Mouse (Mus musculus) 416B (cell line): ENCODE results near the gene Kcnq2.
A peak's percentile ranks its signal among the peaks of the same experiment; 100 is the strongest.

Experiments
- DNase-seq: peaks from one replicate; pipeline ENCODE4 v3.0.0; 2011; ENCODE audit warnings: low read depth

Kcnq2 gene

DNA sequence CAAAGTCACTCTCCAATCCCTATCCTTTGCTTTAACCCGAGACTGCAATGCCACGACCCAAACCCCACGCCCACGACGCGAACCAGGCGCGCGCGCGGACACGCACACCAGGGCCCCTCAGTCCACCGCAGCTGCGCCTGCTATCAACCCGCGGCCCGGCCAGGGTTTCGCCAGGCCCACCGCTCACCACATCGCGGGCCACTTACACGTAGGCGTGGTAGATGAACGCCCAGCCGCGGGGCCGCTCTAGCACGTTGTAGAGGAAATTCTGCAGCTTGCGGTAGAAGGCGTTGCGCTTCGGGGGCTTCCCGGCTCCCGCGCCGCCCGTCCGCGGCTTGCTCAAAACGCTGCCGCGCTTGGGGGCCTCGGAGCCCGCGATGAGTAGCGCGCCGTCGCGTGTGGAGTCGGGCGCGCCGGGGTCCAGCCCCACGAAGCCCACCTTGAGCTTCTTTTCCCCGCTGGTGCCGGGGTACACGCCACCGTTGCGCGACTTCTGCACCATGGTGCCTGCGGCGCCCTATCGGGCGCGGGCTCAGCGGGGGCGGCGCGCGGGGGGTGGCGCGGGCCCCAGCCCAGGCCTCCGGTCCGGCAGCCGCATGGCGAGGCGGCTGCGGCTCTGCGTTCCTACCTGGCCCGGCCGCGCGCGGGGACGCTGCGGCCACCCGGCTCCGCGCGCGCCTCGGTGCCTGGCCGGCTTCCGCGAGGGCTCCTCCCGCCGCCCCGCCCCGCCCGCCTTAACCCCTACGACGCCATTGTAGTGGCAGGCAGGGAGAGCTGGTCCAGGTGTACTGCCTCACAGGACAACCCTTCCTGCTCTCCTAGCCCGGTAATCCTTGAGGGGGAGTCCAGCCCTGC lies at the start of gene Kcnq2:
Gene Kcnq2 (minus strand): TSS at position 710 of the 855 bp plus-strand sequence.
- DNase-seq: no peak

DNA sequence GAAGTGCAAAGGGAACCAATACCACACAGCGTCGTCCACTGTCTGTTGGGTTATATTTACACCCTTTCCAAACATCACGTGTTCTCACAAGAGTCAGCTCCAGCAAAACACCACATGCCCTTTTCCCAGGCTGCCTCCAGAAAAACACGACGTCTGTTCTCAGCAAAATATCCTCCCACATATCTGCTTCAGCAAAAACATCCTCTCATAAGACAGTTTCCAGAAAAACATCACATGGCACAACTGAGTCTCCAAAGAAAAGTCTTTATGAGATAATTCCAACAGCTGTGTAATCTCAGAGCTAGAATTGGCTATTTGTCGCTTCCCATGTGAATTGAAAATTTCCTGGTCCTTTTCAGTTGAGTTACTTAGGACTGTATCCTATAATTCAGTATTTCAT lies 45.8 kb upstream of the Kcnq2 start:
- DNase-seq: no peak

DNA sequence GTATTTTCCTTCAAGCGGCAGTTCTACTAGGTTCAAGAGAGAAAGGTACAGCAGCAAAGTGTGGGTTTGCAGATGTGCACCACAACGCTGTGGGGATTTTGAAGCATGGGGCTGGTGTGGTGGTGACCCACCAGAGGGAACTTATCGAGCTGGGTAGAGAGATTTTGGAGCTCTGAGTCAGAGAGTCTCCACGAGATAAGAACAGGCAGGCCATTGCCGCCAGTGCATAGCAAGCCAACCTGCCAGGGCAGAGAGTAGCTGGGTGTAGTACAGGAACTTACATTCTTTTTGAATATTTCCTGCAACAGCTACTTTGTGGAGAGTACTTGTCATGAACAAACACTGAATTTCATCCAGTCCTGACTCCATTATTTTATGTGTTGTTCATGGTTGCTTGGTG lies 43.4 kb upstream of the Kcnq2 start:
- DNase-seq: no peak

DNA sequence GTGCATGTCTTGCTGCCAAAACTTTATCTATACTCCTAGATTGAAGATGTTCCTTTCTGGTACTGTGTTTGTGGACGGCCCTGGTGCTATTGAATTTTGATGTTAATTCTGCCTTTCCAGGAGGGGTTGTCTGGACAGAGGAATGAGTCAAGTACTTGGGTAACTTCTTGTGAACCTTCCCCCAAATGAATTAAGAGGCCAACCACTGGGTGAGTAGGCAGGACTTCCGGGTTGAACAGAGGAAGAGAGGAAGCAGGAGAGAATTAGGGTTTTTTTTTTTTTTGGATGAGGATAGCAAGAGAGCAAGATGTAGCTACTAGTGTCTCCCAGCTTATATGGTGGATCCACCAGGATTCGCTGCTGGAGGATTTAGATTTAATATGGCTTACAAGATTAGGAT lies 42.9 kb upstream of the Kcnq2 start:
- DNase-seq: peak; percentile 34

DNA sequence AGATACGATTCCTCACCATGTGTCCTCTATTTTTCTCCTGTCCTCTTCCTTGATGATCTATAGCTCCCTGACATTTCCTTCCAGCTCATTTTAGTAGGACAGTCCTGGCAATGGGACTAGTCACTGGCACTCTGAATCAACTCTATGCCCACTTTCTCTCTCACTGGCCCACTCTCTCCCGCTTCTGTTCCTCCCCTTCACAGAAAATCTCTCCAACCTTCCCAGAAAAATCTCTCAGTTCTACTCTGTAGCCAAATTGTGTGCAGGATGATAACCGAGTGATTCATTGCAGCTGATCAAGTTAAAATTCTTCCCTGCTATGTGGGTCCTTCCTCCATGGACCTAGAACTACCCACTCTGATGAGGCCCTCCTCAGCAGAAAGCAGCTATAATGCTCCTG lies 39.5 kb upstream of the Kcnq2 start:
- DNase-seq: no peak

DNA sequence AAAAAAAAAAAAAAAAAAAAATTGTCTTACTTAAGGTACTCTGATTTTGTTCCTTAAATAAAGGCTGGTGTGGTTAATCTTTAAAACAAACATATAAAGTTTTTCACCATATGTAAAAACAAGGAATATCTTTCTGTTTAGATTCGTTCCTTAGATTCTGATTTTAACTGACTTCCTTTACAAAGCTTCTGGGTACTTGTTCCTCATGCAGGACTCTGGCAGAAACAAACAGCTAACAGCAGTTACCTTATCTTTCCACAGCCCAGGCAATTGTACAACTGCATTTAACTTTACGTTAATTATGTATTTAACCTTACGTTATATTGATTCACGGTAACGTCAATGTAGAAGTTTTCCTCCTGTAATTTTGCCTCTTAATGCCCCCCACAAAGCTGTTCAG lies 31.4 kb upstream of the Kcnq2 start:
- no peak for DNase-seq

DNA sequence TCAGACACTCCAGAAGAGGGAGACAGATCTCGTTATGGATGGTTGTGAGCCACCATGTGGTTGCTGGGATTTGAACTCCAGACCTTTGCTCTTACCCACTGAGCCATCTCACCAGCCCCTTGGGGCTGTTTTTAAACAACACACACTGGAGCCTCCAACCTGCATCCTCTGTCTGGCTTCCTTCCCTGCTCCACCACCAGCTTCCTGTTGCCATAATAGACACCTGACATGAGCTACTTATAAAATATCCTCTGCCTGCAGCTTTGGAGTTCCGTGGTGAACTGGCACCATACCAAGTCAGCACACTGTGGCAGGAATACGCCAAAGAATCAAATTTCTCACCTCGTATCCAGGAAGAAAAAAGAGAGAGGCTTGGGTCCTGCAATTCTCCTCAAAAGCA lies 25.7 kb upstream of the Kcnq2 start:
- DNase-seq: peak; percentile 4

DNA sequence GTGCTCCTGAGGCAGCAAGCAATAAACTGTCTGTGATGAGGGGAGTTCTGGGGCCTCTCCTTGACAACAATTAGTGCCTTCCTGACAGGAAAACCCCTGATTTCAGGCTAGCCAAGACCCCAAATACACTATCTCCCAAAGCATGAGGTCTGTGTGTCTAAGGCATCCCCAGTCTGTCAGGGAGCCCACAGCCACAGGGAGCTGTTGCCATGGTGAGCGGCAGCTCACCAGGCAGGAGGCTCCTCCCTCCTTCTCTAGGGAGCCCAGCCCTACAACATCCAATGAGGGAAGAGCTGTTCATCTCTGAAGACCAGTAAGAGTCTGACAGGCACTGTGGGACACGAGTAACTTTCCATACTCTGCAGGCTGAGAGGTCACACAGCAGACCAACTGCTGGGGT lies 24.7 kb upstream of the Kcnq2 start:
- DNase-seq: no peak

DNA sequence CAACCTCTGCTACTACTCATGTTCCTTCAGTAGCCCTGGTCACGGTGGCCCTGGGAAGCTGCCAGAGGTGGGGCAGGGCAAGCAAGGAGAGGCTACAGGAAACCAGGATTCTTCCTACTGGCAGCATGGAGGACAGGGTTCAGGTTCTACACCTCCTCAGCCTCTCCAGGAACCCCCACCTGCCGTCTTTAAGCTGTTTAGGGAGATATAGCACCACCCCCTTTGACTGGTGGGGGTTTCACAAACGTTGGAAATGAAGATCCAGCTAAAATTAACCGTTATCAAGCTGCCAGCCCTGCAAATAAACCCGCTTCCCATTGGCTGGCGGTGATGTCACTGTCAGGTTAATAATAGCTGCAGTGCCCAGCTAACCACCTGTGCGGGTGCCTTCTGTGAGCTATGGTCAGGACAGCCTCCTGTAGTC lies 24.0 kb upstream of the Kcnq2 start:
- no peak for DNase-seq

DNA sequence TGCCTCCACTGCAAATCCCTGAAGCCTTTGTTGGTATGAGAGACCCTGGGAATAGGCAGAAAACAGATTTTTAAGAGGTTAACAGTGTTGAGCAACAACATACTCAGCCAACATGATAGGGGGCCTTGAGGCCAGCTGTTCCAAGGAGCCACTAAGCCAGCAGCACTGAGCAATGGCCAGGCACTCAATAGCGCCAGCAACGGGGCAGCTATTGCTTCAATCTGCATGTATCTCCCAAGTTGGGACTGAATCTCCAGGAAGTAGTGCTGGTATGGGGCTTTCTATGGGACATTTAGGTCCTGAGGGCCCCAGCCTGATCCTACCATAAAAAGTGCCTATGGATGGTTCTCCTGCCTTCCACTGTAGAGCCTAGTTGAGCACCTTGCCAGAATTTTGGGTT lies 23.4 kb upstream of the Kcnq2 start:
- DNase-seq: no peak

DNA sequence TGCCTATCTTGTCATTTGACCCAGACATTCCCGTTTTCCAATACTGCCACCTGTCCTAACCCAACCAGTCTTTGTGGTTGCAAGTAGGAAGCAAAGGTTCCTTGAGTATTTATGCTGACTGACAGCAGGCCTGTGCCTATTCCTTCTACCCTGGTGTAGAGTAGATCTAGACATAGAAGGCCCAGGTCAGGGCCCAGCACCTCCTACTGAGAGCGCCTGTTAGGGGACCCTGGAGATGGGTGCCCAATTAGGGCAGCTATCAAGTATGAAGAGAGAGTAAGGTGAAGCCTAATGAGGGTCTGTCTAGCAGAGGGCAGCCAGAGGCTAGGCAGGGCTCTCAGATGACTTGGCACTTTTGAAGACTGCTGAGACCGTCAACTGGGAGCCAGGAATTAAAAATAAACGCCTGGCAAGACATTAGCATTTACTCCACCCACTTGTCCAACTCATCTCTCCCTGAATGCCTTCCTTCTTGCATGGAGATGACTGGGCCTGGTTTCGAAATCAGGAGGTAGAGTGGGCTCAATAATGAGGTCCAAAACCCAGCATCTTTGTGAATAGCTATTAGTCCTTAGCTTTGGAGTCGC lies 22.7 kb upstream of the Kcnq2 start:
- DNase-seq: no peak

DNA sequence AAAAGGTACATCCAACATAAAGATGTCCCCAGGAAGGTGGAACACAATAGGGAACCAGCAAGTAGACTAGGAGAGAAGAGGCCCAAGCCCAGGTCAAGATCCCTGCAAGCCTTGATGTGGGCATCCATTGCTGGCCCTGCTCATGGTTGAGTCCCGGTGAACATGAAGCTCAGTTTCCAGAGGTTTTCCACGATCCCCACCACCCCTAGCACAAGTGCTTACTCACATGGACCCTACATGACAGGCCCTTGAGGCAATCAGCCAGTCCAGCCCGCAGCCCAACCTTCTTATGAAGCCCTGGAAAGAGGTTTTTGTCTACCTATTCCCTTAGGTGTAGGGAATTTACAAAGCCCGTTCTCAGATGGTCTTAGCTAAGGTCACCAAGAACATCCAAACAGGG lies 22.1 kb upstream of the Kcnq2 start:
- no peak for DNase-seq

DNA sequence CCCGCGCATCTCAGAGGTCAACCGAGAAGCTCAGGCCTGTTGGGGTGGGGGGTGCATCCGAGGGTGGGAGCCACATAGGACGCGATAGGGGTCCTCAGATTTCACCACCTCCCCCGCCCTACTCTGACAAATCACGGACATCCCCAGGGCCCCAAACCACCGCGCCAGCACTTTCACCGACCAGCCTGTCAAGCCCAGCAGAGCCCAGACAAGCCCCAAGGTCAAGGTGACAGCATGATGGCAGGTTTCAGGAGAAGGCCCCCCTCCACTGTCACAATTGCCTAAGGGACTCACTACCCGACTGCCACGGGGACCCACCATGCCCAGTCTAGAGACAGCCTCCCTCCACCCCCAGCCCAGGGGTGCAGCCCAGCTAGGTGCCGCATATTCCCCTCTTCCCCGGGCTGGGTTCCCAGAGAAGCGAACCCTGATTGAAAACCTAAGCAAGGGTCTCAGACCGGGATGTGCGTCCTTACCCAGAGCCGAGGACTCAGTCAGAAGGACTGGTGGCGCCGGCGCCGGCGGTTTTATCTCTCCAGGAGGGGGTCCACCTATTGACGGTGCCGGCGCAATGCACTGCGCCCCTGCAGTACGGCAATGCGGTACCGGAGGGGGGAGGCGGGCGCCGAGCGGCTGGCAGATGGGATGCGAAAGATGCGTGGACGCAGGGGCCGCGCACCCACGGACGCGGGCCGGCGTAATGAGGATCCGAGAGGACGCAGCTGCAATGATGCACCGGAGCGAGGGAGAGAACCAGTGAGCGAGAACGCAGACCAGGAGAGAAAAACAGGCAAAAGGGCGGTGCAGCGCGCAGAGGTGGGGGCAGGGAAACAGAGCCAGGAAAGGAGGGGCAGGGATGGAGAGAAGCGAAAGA lies 21.4 kb upstream of the Kcnq2 start, which contains the start of gene Eef1a2:
Gene Eef1a2 (minus strand): TSS at position 767 of the 874 bp plus-strand sequence.
- no peak for DNase-seq

DNA sequence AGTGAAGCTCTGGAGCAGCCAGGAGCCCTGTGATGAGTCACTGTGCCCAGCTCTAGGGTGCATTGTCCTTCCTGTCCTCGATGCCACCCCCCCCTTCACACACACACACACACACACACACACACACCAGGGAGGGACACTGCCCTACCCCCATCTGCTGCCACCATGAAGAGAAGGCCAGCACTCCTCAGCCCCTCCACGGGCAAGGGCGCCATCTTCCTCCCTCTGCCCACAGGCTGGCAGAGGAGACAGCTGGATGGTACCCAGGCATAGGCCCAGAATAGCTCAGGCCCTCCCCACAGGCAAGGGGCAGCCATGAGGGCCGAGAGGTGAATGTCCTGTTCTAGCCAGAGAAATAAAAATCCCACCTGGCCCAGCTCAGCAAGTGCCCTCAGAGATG lies 20.7 kb upstream of the Kcnq2 start:
- no peak for DNase-seq

DNA sequence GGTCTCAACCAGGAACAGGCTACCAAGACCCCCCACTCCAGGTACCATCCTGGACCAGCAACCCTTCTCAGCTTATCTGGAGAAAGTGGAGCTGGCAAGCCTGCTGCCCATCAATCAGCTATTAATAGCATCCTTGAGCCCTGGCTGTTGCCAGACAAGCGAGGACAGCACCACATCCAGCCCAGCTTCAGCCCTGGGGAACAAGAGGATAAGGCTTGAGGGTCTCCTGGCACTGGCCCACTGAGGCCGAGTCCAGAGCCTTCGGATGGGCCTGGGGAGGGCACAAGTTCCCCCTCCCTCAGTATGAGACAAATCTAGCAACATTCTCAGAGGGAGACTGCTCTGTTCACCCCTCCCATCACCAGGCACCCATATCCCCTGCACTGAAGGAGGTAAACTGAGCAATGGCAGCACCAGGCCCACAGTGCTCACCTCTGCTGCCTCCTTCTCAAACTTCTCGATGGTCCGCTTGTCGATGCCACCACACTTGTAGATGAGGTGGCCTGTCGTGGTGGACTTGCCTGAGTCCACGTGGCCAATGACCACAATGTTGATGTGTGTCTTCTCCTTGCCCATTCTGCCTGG lies 19.8 kb upstream of the Kcnq2 start:
- DNase-seq: no peak

DNA sequence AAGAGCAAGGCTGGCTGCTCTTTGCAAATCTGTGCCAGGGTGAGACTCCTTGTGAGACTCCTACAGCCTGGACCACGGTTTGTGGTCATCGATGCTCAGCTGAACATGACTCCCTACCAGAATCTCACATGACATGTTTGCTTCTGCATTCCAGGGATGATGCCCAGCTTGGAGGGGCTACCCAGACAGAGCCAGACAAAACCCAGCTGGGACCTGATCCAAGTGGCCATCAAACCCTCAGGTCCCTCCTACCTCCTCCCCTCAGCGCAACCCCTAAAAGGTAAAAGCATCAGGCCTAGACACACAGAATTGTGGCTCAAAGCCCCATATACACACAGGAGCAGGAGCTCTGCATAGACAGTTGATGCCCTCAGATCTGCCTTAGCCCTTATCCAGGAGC lies 19.3 kb upstream of the Kcnq2 start:
- no peak for DNase-seq

DNA sequence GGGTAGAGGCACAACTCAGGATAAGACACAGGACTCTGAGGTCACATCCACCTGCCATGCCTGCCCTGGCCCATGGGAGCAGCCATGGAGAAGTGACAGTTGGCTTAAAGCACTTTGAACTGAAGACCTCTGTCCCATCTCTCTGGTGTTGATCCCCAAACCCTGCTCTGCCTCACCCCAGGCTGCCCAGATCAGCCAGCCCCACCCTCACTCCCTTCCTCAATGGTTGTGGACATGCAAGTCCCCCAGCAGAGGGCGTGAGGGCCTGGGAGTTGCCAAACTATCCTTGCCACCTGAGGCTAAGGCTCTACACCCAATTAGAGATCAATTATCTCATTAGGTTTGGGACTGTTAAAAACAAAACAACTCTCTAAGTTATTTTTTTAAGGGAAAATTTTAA lies 18.7 kb upstream of the Kcnq2 start:
- DNase-seq: peak; percentile 21

DNA sequence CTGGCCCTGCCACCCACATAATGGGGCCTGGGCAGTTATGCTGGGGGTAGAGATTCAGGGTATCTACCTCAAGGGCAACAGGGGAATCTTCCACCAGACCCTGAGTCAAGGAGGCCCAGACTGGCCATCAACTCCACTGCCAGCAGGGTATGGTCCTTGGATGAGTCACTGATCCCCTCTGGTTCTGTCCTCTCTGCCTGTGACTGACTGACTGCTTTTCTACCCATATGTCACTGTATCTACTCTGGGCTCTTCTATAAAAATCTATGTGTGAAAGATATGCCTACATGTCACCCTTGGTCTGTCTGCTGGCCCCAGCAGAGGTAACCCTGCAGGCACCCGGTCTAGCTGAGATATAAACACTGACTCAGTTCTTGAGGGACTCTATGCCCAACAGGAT lies 18.0 kb upstream of the Kcnq2 start:
- DNase-seq: no peak

DNA sequence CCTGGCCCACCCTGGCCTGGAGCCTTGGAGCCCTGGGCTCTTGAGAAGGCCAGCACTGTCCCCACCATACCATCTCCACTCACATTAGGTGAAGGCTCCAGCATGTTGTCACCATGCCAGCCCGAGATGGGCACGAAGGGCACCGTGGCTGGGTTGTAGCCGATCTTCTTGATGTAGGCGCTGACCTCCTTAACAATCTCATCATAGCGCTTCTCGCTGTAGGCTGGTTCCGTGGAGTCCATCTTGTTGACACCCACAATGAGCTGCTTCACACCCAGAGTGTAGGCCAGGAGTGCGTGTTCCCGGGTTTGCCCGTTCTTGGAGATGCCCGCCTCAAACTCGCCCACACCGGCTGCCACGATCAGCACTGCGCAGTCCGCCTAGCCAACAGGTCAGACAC lies 17.6 kb upstream of the Kcnq2 start:
- no peak for DNase-seq

DNA sequence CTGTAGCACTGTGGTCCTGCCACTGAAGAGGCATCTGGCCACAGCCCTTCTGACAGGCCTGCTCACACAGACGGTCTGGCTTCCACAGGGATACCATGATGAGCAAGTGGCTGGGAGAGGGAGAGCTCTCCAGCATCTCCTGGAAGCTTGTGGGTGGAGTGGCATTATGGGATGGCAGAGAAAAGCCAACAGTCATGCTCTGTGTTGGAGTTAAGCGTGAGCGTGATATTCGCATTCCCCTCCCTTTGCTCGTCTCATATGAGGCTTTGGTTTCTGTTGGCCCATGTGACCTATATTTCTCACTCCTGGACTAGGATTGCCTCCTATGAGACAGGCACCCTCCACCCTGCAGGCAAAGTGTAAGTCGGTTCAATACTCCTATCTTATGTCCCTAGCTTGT lies 15.2 kb upstream of the Kcnq2 start:
- DNase-seq: no peak

DNA sequence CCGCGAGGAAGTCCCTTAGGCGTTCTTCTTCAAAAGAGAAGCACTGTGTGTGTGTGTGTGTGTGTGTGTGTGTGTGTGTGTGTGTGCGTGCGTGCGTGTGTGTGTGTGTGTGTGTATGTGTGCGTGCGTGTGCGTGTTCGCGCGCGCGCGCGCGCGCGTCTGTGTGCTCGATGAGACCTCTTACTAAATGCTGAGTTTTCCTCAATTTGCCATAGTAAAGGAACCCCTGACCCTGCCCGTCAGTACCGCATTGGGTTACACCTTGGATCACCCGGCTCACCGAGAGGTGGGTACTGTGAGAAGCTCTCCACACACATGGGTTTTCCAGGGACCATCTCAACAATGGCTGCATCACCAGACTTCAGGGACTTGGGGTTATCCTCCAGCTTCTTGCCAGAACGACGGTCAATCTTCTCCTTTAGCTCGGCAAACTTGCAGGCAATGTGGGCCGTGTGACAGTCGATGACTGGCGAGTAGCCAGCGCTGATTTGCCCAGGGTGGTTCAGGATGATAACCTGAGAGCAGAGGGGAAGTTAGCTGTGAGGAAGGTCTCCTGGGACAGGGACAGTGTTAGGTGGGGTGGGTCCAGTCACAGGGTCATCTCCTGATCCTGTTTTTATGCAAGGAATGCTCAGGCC lies 13.3 kb upstream of the Kcnq2 start:
- no peak for DNase-seq
